Mouse (Mus musculus): ENCODE data around the gene Fgfr2. TPM values are rescaled to one million over a fixed set of nuclear protein-coding genes. Genes with fewer than 3 reads are reported as not detected.

Gene Fgfr2
- polyA plus RNA-seq, 1 experiment from 2014 or later = 24.9 TPM

DNA sequence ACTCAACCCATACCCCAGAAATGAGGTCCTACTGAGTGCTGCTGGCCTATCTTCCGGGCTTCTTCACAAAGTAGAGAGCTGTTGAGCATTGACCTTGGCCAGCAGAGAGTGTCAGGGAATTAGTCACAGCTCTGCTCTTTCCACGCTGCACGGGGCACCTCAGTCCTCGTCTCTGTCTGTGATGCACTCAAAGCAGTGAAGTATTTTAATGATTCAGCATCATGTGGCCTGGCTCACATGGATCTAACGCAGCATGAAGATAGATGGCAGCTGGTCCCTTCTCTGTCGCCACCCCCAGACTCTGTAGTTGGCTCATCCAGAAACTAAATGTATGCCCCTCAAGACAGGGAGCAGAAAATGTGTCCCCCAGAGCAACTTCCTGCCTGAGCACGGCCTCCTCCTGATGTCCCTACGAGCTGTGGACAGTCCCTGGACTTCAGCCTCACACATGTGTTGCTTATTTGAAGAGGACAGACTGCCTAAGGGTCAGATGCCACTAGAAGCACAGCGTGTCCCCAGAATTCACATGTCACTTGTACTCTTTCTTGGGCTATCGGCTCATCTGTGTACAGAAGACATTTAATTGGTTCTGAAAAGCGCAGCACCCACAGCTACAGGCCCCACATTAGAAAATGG, 697.7 kb downstream of the Fgfr2 start:
- Histone ChIP-seq H3K4me2 (no peak overlapping the region), H3K9ac (ENCODE audit: low read depth, low read length) (no peak overlapping the region), H3K4me1 (ENCODE audit: control insufficient read depth, insufficient read depth, low read length) (0 out of 2 replicates have a peak, but pooled peaks cover 2% of the 10 kb centered on the region), H3K4me3 (ENCODE audit: low read depth, low read length) (no peak overlapping the region), H3K9me3 (replicated peaks; ENCODE audit: control insufficient read depth, low read length) (no peaks in the 10 kb centered on the region), H3K27ac (ENCODE audit: low read depth, low read length) (no peak overlapping the region), H3K36me3 (ENCODE audit: control insufficient read depth, insufficient read depth, low read length) (no peaks in the 10 kb centered on the region), H3K27me3 (ENCODE audit: control insufficient read depth, insufficient read depth, low read length) (no peaks in the 10 kb centered on the region)
- no peak for ATAC-seq (replicated peaks; ENCODE audit: insufficient number of reproducible peaks, low FRiP score, low TSS enrichment)
- 70% methylated on average over 11 of the region's 11 CpGs for WGBS (ENCODE audit: insufficient replicate concordance)

DNA sequence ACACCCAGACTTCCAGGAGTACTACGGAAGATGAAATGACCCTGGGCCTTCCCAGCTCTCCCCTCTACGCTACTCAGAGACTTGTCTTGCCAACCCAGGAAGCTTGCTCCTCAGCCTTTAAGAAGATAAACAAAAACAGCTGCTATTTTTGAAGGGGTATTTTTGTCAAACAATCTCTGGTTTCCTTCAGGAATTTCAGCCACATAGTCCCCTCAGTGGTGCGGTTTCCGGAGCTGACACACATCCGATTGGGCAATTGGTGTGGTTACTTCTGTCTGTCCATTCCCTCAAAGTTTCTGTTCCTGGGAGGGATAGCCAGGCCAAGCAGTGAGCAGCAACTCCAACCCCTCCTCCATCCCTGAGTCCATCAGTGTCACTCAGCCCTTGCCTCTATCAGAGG, 699.6 kb downstream of the Fgfr2 start:
- WGBS (ENCODE audit: insufficient replicate concordance) = 73% methylated on average over 5 of the region's 5 CpGs
- Histone ChIP-seq H3K9me3 (replicated peaks; ENCODE audit: control insufficient read depth, low read length) (no peaks in the 10 kb centered on the region), H3K4me1 (ENCODE audit: control insufficient read depth, insufficient read depth, low read length) (0 out of 2 replicates have a peak, but pooled peaks cover 2% of the 10 kb centered on the region), H3K27ac (ENCODE audit: low read depth, low read length) (no peak overlapping the region), H3K4me2 (no peak overlapping the region), H3K27me3 (ENCODE audit: control insufficient read depth, insufficient read depth, low read length) (no peaks in the 10 kb centered on the region), H3K9ac (ENCODE audit: low read depth, low read length) (no peak overlapping the region), H3K4me3 (ENCODE audit: low read depth, low read length) (no peak overlapping the region), H3K36me3 (ENCODE audit: control insufficient read depth, insufficient read depth, low read length) (no peaks in the 10 kb centered on the region)
- ATAC-seq (replicated peaks; ENCODE audit: insufficient number of reproducible peaks, low FRiP score, low TSS enrichment) = no peak

DNA sequence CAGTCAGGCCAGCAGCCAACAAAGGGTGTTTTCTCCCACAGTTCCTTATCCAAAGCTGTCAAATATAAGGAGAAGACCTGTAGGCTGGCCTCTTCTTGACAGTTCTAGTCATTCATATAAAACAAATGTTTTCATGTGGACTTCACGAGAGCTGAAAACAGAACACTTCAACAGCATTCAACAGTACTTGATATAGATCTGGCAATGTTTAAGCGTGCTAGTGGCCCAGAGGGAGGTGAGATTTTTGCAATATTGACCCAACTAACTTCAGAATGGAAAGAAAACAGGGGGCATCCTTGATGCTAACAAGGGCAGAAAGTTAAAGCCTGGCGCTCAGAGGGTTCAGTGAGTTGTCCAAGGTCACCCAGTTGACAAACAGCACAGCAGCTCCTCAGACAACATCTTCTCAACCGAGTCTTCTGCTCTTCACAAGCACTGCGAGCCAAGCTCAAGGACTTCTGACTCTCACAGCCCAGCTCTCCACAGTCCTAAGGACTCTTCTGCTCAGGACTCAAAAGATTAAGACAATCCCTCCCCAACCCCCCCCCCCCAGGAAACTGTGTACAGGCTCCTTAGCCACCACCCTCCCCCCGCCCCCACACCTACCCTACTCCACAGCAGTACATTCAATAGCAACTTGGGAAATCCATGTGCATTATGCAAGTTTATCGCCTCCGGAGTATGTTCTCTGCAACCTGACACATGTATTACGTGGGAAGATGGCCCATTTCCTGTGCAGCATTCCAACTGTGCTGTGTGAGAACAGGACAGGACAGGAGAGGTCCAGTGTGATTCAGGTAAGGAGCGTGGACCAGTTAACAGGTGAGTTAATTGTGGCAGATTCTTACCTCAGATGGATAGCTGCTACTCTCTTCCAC, 703.5 kb downstream of the Fgfr2 start:
- 84% methylated on average over 10 of the region's 10 CpGs for WGBS (ENCODE audit: insufficient replicate concordance)
- no peak overlapping the region for H3K9ac ChIP-seq (ENCODE audit: low read depth, low read length)
- H3K4me2 ChIP-seq = no peak overlapping the region
- H3K27ac ChIP-seq (ENCODE audit: low read depth, low read length) = no peak overlapping the region
- H3K36me3 ChIP-seq (ENCODE audit: control insufficient read depth, insufficient read depth, low read length) = no peaks in the 10 kb centered on the region
- H3K4me1 ChIP-seq (ENCODE audit: control insufficient read depth, insufficient read depth, low read length) = no peaks in the 10 kb centered on the region
- no peak for ATAC-seq (replicated peaks; ENCODE audit: insufficient number of reproducible peaks, low FRiP score, low TSS enrichment)
- H3K27me3 ChIP-seq (ENCODE audit: control insufficient read depth, insufficient read depth, low read length) = no peaks in the 10 kb centered on the region
- H3K9me3 ChIP-seq (replicated peaks; ENCODE audit: control insufficient read depth, low read length) = no peaks in the 10 kb centered on the region
- no peak overlapping the region for H3K4me3 ChIP-seq (ENCODE audit: low read depth, low read length)

DNA sequence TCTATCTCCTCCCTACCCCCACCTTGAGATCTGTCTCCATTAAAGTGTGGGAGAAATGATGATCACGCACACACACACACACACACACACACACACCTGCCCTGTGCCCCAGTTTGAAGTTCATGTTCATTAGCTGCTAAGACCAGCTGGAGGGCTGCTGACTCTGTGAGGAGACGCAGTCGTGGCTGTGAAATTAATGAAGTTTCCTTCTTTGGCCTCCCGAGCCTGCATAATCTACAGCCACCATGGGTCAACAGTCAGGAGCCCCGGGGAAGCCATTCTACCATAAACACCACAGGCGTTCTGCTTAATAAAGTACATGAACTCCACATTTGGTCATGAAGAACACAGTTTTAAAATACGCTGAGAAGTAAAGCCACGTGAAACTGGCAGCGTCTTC, 706.3 kb downstream of the Fgfr2 start:
- Histone ChIP-seq H3K4me3 (ENCODE audit: low read depth, low read length) (no peak overlapping the region), H3K9me3 (replicated peaks; ENCODE audit: control insufficient read depth, low read length) (no peaks in the 10 kb centered on the region), H3K36me3 (ENCODE audit: control insufficient read depth, insufficient read depth, low read length) (no peaks in the 10 kb centered on the region), H3K27ac (ENCODE audit: low read depth, low read length) (no peak overlapping the region), H3K27me3 (ENCODE audit: control insufficient read depth, insufficient read depth, low read length) (no peaks in the 10 kb centered on the region), H3K9ac (ENCODE audit: low read depth, low read length) (no peak overlapping the region), H3K4me1 (ENCODE audit: control insufficient read depth, insufficient read depth, low read length) (no peaks in the 10 kb centered on the region), H3K4me2 (no peak overlapping the region)
- ATAC-seq (replicated peaks; ENCODE audit: insufficient number of reproducible peaks, low FRiP score, low TSS enrichment) = no peak
- WGBS (ENCODE audit: insufficient replicate concordance) = 70% methylated on average over 9 of the region's 9 CpGs

DNA sequence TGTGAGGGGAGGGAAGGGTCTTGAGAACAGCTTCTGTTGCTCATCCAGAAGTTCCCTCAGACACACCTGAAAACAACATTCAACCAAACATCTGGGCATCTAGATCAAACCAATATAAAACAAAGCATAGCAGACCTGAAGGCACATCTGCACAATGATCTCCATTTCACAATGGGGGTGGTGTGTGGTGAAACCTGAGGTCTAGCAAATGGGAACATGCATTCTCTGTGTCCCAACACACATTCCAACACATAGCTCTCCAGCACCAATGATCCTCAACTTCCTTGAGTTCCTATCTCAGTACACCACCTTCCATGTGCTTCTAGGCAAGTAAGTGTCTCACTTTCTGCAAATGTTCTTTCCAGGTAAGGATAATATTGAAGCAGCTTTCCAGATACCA, 707.3 kb downstream of the Fgfr2 start:
- no peaks in the 10 kb centered on the region for H3K4me1 ChIP-seq (ENCODE audit: control insufficient read depth, insufficient read depth, low read length)
- no peak overlapping the region for H3K4me3 ChIP-seq (ENCODE audit: low read depth, low read length)
- no peak for ATAC-seq (replicated peaks; ENCODE audit: insufficient number of reproducible peaks, low FRiP score, low TSS enrichment)
- no peak overlapping the region for H3K4me2 ChIP-seq
- no peaks in the 10 kb centered on the region for H3K9me3 ChIP-seq (replicated peaks; ENCODE audit: control insufficient read depth, low read length)
- no peaks in the 10 kb centered on the region for H3K36me3 ChIP-seq (ENCODE audit: control insufficient read depth, insufficient read depth, low read length)
- H3K27me3 ChIP-seq (ENCODE audit: control insufficient read depth, insufficient read depth, low read length) = no peaks in the 10 kb centered on the region
- H3K9ac ChIP-seq (ENCODE audit: low read depth, low read length) = no peak overlapping the region
- H3K27ac ChIP-seq (ENCODE audit: low read depth, low read length) = no peak overlapping the region

DNA sequence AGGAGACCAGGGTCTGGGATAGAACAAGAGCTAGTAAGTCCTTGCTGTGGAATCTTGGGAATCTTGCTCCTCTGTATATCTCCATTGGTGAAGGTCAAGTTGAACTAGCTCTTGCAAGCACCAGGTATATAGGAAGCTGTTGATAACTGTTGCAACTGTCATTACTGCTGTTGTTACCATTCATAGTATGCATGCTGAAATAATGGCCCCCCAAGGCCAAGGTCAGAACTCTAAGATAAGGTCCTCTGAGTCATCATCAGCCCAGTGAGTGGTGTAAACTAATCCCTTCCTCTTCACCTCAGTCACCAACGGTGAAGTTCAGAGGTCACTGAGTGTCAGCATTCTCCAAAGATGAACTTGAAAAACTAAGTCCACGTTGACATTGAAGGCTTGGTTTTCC, 710.6 kb downstream of the Fgfr2 start:
- H3K4me2 ChIP-seq = no peak overlapping the region
- no peaks in the 10 kb centered on the region for H3K27me3 ChIP-seq (ENCODE audit: control insufficient read depth, insufficient read depth, low read length)

DNA sequence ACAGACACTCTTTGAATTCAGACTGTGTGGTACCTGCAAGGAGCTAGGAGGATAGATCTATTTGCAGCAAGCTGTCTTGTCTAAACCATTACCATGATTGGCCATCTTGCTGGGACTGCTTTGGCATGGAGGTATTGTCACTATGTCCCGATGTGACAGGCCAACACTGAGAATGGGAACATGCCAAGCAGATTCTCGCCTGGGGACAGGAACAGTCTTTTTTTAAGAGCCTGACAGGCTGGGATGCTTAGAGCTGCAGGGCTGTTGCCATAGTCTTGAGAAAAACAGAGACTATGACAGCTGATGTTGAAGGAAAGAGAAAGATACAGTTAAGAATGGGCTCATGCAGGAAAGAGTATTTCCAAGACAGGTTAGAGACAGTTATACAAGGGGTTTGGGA, 711.4 kb downstream of the Fgfr2 start:
- H3K4me3 ChIP-seq (ENCODE audit: low read depth, low read length) = no peak overlapping the region
- no peak overlapping the region for H3K4me2 ChIP-seq
- no peak overlapping the region for H3K9ac ChIP-seq (ENCODE audit: low read depth, low read length)
- no peak overlapping the region for H3K27ac ChIP-seq (ENCODE audit: low read depth, low read length)
- no peak for ATAC-seq (replicated peaks; ENCODE audit: insufficient number of reproducible peaks, low FRiP score, low TSS enrichment)
- no peaks in the 10 kb centered on the region for H3K27me3 ChIP-seq (ENCODE audit: control insufficient read depth, insufficient read depth, low read length)
- no peaks in the 10 kb centered on the region for H3K9me3 ChIP-seq (replicated peaks; ENCODE audit: control insufficient read depth, low read length)
- H3K4me1 ChIP-seq (ENCODE audit: control insufficient read depth, insufficient read depth, low read length) = no peaks in the 10 kb centered on the region; the same call in 1 of the 2 replicates
- H3K36me3 ChIP-seq (ENCODE audit: control insufficient read depth, insufficient read depth, low read length) = no peaks in the 10 kb centered on the region
- whole genome bisulfite sequencing (ENCODE audit: insufficient replicate concordance) = 71% methylated on average over 2 of the region's 2 CpGs

More for the DNA sequence above, 710.6 kb downstream of the Fgfr2 start:
- ATAC-seq (replicated peaks; ENCODE audit: insufficient number of reproducible peaks, low FRiP score, low TSS enrichment) = no peak
- WGBS (ENCODE audit: insufficient replicate concordance) = 36% methylated on average over 2 of the region's 2 CpGs
- Histone ChIP-seq H3K4me3 (ENCODE audit: low read depth, low read length) (no peak overlapping the region), H3K9me3 (replicated peaks; ENCODE audit: control insufficient read depth, low read length) (no peaks in the 10 kb centered on the region), H3K36me3 (ENCODE audit: control insufficient read depth, insufficient read depth, low read length) (no peaks in the 10 kb centered on the region), H3K4me1 (ENCODE audit: control insufficient read depth, insufficient read depth, low read length) (no peaks in the 10 kb centered on the region; the same call in 1 of the 2 replicates), H3K27ac (ENCODE audit: low read depth, low read length) (no peak overlapping the region), H3K9ac (ENCODE audit: low read depth, low read length) (no peak overlapping the region)

DNA sequence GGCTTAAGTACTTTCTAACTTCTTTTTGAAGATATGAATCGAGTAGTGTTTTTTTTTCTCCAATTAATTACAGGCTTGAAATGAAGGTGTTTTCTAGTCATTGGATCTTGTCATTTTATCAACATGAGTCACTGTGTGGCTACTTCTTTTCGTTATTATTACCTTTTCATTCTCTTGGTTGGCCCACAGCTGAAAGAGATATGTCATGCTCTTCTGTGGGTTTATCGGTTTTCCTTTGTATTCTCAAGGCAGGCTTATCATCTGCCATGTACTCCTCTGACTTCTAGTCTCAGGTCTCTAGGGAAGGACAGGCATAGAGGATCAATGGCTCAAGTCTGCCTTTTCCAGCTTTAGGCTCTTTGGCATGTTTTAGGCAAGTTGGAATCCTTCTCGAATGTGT, 712.2 kb downstream of the Fgfr2 start:
- H3K9ac ChIP-seq (ENCODE audit: low read depth, low read length) = no peak overlapping the region
- H3K27me3 ChIP-seq (ENCODE audit: control insufficient read depth, insufficient read depth, low read length) = no peaks in the 10 kb centered on the region
- WGBS (ENCODE audit: insufficient replicate concordance) = 74% methylated on average over 4 of the region's 4 CpGs
- H3K9me3 ChIP-seq (replicated peaks; ENCODE audit: control insufficient read depth, low read length) = no peaks in the 10 kb centered on the region
- no peak for ATAC-seq (replicated peaks; ENCODE audit: insufficient number of reproducible peaks, low FRiP score, low TSS enrichment)
- H3K4me3 ChIP-seq (ENCODE audit: low read depth, low read length) = no peak overlapping the region
- no peaks in the 10 kb centered on the region for H3K36me3 ChIP-seq (ENCODE audit: control insufficient read depth, insufficient read depth, low read length)
- no peak overlapping the region for H3K4me2 ChIP-seq
- H3K27ac ChIP-seq (ENCODE audit: low read depth, low read length) = no peak overlapping the region
- no peaks in the 10 kb centered on the region; the same call in 1 of the 2 replicates for H3K4me1 ChIP-seq (ENCODE audit: control insufficient read depth, insufficient read depth, low read length)

Data from heart, embryonic 11.5 days (tissue).